Mouse (Mus musculus) gastrocnemius, postnatal 4 days (tissue): ENCODE measurements around the gene Sdhc. TPM values are rescaled to one million over a fixed set of nuclear protein-coding genes. Genes with fewer than 3 reads are reported as not detected.
"Not testable (repeated sequence)": the region's sequence is repeated elsewhere in the genome, so short reads cannot be mapped to it uniquely, and the experiment has no call there.

Experiments used
- DNase-seq, 2 experiments: peaks; one replicate each; pipeline ENCODE4 v3.0.0; 2021 to 2022; ENCODE audit warnings: low spot score in 2 of 2, mixed read lengths in 2 of 2
- total RNA-seq, 2 experiments: library from RNA; stranded (reverse); gene quantifications; 2 replicates each; pipeline ENCODE4 v1.2.3; 2021

Gene Sdhc
- total RNA-seq, 2 experiments from 2014 or later, result 458 to 496 TPM

GRCm38 (mm10) chr1:171171138-171171537 lies 20.7 kb upstream of the Sdhc start:
- DNase-seq, result no peak

- no peak for DNase-seq
Observed at GRCm38 (mm10) chr1:171169913-171170312, 19.5 kb upstream of the Sdhc start.

DNA sequence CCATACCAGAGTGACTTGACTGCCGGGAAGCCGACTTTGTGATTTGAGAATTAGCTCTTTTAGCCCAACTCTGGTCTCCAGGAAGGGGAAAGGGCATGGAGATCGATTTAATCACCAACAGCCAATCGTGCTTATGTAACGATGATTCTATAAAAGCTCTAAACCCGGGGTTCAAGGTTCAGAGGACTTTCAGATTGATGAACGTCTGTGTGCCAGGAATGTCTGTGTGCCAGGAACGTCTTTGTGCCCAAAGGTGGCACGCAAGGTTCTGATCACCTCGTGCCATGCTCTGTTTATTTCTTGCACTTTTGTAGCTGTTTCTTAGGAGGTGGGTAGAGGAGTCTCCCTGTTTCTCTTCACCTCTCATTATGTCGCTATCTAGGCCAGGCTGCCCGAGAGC lies 18.5 kb upstream of the Sdhc start:
- DNase-seq, result no peak

- DNase-seq, result no peak
Observed at GRCm38 (mm10) chr1:171165629-171166345, 15.4 kb upstream of the Sdhc start.

GRCm38 (mm10) chr1:171164258-171164657 lies 13.9 kb upstream of the Sdhc start:
- no peak for DNase-seq

- no peak for DNase-seq
Observed at GRCm38 (mm10) chr1:171162526-171162925, 12.1 kb upstream of the Sdhc start.

DNA sequence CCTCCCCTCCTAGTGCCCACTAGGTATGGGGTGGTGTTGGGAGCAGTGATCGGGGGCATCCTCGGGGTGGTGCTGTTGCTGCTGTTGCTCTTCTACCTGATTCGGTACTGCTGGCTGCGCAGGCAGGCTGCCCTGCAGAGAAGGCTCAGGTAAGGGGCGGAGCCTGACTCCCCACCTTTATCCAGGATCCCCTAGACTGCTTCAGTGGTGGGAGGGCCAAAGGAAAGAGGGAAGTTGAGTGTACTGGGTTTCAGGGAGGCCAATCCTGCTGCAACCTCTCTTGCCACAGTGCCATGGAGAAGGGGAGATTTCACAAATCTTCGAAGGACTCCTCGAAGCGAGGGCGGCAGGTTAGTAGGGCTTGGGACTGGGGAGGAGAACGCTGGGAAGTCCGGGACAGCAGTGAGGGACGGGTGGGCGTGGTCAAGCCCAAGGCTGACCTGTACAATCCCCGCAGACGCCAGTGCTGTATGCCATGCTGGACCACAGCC lies 9.1 kb upstream of the Sdhc start:
- DNase-seq, result no peak

DNA sequence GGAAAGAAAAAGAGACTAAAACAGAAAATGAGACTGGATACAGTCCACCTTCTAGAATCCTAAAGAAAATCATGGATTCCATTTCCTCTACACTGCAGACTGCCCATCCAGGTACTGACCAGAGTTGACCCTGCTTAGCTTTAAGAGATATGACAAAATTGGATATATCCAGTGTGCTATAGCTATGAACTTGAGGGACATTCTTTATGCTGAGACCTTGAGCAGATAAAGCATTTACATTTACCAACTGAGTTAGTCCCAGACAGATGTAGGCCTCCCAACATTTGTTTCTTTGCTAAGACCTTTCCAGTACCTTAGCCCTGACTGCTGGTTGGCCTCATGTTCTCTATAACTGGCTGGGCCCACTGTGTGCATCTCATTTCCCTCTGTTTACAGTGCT lies 7.6 kb upstream of the Sdhc start:
- DNase-seq, result no peak

GRCm38 (mm10) chr1:171156644-171157043 lies 6.2 kb upstream of the Sdhc start:
- no peak for DNase-seq

GRCm38 (mm10) chr1:171151966-171152365 lies 1.6 kb upstream of the Sdhc start:
- DNase-seq, result no peak

DNA sequence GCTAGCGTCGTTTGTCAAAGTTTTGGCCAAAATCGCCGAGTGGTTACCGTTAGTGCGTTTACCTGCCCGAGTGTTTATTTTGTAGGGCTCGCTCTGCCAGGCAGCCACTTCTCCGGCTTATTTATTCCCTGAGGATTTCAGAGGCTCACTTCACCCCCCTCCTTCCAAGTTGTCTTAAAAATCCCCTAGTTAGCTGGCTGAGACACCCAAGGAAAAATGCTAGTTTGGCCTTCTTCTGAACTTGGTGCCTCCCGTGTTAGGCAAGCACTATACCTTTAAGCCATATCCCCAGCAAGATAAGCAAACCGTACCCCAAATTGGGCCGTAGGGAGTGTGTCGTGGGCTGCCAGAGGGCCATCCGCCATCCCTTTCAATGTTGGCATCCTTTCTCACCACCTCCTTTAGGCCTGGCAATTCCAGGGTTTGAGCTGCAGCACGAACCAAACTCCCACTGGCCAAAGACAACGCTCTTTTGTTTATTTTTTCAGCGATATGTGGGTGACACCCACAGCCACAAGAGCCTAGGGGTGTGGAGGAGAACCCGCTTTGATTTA lies 512 bp upstream of the Sdhc start:
- DNase-seq, result peak in 1 of 2 experiments; percentile 15

GRCm38 (mm10) chr1:171142981-171143380 lies 7.4 kb downstream of the Sdhc start:
- DNase-seq, result not testable (repeated sequence)

DNA sequence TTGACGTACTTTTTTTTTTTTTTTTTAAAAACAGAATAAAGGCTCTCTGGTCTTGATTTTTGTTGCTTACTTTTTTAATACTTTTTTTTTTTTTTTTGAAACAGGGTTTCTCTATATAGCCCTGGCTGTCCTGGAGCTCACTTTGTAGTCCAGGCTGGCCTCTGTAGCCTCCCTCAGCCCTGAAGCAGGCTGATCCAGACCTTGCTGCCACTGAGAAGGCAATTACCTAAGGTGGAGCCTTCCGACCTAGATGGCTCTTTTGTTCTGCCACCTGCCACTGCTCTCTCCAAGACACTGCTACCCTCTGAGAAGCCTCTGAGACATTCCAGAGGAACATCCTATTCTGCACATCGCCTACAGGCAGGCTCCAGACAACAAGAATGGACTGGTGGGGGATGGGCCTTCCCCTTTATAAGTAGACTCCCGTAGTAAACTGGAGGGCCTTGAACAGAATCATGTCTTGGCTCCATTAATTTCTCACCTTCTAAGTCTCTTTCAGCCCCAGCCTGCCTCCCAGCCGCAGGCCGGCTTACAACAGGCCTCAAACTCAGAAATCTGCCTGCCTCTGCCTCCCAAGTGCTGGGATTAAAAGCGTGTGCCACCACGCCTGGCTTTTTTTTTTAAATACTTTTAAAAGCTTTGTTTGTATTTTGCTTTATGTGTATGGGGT lies 12.8 kb downstream of the Sdhc start:
- DNase-seq, result not testable (repeated sequence)

- DNase-seq, result no peak
Observed at GRCm38 (mm10) chr1:171135600-171135999, 14.8 kb downstream of the Sdhc start.

GRCm38 (mm10) chr1:171130971-171131370 lies 19.4 kb downstream of the Sdhc start:
- no peak for DNase-seq

GRCm38 (mm10) chr1:171129251-171129650 lies 21.2 kb downstream of the Sdhc start:
- DNase-seq, result peak in 1 of 2 experiments; percentile 11

DNA sequence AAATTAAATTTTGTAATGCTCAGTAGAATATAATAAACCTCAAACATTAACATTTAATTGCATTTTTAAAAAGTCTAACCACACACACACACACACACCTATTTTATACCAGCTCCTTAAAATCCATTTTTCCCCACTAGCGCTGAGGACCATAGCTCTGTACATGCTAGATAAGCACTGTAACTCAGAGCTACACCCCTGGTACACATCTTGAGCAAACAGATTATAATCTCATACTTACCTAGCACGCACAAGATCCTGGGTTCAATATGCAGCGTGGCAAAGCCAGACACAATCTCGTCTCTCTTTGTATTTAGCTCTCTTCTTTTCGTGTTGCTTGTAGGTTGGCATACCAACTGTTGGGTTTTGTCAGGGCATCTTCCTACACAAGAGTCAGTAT lies 26.0 kb downstream of the Sdhc start:
- no peak for DNase-seq

- DNase-seq, result no peak
Observed at GRCm38 (mm10) chr1:171122932-171123331, 27.5 kb downstream of the Sdhc start.

DNA sequence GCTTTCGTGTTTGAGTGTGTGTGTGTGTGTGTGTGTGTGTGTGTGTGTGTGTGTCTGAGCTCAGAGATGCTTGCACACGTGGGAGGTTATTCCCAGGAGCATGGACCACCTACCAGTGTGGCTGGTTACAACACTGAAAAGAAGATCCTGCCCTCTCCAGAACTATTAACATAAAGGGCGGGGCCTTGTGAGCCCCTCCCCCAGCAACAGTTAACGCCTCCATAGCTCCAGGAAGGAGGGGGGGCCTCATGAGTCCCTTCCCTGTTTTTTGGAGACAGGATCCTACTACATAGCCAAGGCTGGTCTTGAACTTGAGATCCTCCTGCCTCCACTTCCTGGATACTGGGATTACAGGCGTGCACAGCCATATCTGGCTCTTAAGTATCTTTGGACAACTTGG lies 28.6 kb downstream of the Sdhc start:
- no peak for DNase-seq

DNA sequence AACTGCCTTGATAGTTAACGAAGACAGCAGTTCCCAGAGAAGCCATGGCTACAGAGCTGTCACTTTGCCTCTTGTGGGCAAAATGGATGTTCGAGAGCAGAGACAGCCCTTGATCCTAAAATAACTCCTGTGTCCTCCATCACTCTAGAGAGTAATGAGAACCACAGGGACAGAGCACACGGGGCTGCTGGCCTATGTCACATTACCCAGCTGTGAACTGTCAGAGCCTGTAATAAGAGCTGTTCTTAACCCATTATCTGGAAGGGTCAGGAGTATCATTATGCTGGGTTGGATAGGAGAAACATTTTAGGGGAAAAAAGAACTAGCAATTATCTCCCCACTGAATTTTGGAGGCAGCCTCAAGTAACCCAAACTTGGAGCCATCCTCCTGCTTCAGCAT lies 29.5 kb downstream of the Sdhc start:
- DNase-seq, result no peak

DNA sequence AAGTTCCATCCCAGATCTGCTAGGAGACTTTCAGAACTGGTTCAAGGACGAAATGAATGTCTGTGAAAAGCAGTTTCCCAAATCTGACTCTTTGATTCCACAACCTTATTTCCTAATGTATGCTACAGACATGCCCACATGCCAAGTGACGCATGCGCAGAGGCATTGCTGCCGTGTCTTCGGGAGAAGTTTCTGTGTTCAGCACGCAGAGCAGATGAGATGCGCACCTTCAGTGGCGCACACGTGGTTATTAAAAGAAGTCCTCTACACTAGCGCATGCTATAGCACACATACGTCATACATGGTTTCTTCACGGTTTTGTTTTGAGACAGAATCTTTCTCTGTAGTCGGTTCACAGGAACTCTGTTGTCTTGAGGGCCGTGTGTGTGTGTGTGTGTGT lies 31.0 kb downstream of the Sdhc start:
- DNase-seq, result no peak

GRCm38 (mm10) chr1:171118996-171119395 lies 31.4 kb downstream of the Sdhc start:
- DNase-seq, result no peak
